Mouse (Mus musculus) gastrocnemius, postnatal 4 days (tissue): ENCODE data around the gene Nup88. TPM values are rescaled to one million over a fixed set of nuclear protein-coding genes. Genes with fewer than 3 reads are reported as not detected.
"Not testable (repeated sequence)": the region's sequence is repeated elsewhere in the genome, so short reads cannot be mapped to it uniquely, and the experiment has no call there.

ENCODE experiments used
- DNase-seq, 2 experiments: peaks; one replicate each; pipeline ENCODE4 v3.0.0; 2021 to 2022; ENCODE audit warnings: low spot score in 2 of 2, mixed read lengths in 2 of 2
- total RNA-seq, 2 experiments: library from RNA; stranded (reverse); gene quantifications; 2 replicates each; pipeline ENCODE4 v1.2.3; 2021

Nup88 gene
- total RNA-seq, 2 experiments from 2014 or later, result 65.5 to 79.2 TPM

DNA sequence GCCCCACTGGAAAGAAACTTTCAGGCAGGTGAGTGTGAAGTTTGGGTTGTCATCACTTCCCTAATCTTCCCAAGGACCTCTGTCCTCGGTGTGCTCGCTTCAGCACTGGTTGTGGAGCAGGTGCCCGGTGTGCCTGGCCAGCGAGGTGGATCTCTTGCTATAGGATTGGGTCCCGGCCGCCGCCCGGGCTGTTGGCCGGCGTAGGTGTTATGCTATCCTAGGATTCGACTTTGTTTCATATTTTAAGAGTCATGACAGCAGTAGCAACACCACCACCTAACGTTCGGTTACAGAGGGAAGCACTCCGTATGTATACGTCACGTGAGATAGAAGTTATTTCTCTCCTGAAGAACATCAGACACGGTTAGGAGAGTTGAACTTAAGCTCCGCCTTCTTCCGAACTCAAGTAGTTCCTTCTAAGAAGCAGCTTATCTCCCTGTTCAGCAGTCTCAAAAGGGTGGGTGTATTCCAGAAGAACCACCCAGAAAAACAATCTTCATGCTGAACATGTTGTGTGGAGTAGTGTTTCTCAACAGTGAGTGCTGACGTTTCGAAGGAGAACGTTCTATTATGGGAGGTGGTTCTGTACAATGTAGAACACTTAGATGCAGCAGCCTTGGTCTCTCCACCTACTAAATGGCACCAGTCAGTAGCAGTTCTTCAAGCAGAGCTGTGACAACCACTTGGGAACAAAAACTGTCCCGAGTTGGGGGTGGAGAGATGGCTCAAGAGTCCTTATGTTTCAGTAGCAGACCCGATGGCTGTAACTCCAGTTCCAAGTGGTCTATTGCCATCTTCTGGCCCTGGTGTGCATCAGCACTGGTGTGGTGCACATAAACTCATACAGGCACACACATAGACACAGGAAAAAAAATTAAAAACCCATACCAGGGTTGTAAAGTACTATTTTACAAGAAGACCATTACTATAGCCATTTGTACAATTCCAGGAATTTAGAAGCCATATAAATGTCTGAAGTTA lies 1.1 kb upstream of the Nup88 start:
- DNase-seq, result no peak

DNA sequence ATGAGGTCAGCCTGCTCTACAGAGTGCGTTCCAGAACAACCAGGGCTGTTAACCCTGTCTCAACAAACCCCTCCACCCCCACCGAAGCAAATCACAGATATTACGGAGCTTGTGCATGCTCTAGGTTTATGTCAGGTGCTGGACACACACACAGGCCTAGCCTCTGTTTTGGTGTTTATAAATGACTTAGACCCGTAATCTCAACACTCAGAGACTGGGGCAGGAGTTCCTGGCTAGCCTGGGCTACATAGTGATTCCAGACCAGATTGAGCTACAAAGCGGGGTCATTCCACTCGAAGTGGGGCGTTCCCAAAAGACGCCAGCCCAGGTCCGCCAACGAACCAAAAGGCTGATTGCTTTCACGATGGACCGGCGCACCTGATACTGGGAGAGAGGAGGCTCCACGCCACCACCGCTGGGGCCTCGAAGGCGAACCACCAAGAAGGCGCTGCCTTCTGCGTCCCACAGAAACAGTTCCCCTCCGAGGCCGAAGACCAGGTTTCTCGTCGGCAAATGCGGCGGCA lies 440 bp downstream of the Nup88 start:
- DNase-seq, result no peak

DNA sequence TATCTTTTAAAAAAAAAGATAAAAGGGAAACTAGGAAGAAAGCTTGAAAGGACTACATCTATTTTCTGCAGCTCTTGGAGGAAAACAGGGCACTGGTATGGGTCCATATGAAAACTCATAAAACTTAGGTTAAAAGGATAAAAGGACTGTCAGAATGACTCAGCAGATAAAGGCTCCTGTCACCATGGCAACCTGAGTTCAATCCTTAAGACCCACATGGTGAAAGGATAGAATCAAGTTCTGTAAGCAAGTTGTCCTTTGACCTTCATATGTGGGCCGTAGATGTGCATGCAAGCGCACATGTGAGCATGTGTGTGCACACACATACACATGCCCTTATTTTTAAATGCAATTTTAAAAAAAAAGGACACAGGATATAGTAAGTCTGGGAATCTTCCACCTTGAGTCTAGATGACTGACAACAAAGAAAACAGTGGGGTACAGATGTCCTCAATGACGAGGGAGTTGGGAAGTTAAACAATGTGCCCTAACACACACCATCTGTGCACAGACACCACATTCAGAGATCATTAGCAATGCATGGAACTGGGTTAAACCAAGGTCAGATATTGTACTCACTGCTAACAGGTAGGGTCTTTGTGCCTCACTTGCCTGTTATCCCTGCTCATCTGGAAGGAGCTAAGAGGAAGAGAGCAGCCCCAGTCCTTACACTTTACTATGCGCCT lies 5.4 kb downstream of the Nup88 start:
- DNase-seq, result no peak

DNA sequence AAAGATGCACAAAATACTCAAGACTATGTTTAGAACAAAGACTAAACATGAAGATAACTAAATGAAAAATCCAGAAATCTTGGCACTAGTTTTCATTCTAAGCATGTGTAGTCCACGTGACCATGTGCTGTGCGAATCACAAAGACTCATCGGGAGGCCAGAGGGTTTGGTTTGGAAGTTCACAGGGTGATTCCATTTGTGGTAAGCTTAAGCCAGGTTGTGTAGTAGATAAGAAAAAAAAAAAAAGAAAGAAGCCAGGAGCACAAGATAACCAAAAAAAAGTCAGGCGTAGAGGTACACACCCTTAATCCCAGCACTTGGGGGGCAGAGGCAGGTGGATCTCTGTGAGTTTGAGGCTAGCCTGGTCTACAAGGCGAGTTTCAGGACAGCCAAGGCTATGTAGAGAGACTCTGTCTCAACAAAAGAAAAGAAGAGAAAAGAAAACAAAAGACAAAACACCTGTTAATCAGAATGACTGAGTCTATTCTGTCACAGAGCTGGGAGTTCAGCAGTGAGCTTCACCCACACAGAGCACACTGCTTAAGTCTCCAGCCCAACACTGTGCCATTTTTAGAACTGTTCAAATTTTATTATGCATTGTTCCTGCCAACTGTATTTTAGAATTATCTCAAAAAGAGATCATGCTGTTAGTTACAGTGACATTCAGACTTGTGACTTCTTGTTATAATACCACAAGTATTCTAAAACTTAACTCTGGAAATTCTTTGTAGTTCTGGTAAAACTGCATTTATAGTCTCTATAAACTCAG lies 8.8 kb downstream of the Nup88 start:
- DNase-seq, result no peak

DNA sequence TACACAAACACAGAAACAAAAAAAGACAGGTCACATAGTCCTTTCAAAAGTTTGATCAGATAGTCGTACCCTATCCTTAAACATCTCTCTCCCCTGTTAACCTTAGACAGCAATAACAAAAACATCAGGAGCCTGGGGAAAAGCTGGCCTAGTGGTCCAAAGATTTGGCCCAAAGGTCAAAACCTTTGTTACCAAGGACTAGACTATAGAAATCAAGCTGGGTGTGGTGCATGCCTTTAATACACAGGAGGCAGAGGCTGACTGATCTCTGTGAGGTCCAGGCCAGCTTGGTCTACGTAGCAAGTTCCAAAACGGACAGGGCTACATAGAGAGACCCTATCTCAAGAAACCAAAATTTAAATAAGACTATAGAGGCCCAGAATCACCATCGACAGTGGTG lies 15.1 kb downstream of the Nup88 start:
- DNase-seq, result no peak

DNA sequence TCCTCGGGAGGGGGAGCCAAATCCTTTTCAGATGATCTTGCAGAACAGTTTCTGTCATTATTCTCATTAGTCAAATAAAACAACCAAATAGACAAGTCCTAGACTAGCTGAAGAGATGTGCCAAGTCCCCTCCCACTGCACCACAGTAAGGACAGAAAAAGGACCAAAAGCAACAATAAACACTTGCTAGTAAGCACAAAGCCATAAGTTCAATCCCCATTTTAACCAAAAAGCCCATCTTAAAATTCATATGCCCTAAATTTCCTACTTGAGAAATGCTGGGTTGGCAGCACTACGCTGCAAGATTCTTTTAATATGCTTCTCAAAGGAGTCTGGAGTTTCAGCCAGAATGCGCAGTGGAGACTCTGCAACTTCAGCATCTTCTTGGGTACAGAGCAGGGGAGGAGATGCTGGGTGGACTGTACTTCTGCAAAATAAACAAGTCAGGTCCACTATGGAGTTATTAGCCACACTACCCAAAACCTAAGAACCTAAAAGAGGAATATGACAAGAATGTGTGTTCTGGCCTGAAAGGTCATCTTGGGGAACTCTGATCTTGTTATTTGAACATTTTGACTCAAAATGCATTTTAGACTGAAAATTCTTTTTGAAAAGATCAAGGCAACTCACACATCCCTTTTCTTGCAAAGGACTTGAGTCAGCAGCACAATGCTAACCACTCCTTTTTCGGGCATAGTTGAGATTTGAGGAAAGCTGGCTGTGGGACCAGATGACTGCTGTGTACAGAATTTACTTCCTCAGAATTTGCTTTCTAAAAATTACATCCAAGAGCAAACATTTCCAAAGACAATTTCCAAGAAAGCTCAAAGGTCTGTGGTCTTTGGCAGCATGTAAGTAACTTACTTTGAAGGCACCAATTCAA lies 24.6 kb downstream of the Nup88 start:
- no peak for DNase-seq

DNA sequence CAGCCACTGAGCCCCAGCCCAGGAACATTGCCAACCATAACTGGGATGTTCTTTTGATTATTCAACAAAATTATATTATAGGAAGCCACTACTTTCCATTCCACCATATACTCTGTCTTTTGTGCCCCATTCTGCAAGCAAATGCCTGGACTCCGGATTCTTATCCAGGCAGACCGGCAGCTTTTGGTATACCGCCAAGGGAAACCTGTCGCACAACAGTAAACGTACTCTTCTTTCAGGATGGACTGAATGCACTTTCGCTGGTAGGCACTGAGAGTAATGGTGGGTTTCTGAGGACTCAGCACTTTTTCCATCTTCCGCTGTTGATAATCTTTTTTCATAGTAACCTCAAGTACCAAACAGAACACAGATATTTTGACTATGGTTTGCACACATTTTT lies 26.1 kb downstream of the Nup88 start:
- no peak for DNase-seq

DNA sequence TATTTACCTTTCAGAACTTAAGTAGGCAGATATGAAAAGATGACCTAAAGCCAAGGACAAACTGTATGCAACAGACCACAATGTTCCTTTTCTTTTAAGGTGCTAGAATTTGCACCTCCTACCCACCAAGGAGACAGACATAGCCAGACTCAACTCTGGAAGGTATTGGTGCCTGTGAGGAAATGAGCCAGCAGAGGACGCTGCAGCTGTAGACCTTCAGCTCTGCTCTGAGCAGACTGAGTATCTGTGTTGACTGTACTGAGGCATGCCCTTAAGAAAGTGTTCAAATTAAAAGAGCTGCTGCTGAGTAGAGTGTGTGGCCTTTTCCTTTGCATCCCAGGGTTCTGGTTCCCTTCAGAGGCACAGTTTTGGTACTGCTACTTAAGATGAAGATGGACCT lies 27.2 kb downstream of the Nup88 start:
- no peak for DNase-seq

DNA sequence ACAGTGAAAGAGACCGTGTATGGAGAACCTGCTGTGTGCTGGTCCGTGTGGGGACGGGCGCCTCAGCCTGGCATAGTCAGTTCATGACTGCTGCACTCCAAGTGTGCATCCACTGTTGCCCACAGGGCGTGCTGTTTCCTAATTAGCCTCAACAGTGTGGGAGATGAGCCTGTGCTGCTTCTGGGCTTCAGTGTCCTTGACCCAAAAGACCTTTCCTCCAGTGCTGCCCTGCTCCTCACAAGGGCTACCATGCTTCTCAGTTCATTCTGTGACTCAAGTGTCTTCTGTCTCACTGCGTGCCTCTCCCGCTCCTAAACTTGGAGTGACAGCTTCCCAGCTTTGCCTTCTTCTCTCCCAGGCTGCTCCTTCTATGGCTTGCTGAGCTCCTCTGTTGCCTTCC lies 34.5 kb downstream of the Nup88 start:
- no peak for DNase-seq

DNA sequence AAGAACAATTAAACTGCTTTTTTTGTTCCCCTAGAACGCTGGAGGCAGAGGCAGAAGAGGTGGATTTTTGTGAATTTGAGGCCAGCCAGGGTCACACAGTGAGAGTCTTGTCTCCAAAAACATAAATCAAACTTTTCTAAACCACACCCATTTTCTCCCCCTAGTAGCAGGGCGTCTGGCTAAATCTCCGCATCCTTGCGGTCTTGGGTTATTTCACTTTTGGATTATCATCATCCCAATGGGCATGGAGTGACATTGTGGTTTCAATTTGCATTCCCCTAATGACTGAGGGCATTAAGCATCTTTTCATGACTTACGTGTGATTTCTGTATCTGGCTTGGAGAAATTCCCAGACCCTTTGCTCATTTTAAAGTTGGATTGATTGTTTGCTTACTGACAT lies 38.3 kb downstream of the Nup88 start:
- no peak for DNase-seq

DNA sequence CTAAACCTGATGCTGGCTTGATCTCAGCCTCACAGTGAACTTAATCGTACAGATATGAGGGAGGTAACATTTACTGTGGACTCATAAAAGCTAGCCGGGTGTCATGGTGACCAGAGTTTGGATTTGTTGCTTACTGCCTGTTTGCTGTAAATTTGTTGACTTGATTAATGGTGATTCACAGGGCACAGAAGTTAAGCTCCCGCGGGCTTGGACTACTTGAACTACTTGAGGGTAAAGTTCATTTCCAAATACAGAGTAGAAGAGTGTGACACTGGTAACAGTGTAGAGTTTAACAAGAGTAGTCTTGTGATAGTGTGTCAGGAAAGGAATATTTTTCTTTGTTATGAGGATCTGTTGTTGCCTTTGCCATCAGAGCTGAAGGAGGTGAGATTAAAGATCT lies 50.2 kb downstream of the Nup88 start:
- DNase-seq, result no peak

DNA sequence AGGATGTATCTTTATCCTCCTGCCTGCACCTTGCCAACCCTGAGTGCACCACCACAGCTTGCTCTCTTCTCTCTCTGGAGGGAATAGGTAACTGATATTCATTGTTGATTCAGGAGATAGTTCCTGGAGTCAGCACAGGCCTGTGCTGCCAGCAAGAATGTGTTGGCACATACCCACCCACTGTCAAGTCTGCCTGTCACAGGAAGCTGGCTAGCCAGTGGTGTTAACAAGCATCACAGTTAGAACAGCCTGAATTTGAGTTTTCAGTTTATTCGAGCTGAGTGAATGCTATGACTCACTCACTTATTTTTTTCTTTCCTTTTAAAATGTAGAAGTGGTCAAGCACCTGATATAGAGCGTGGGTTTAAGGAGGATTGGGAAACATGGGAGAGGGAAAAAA lies 51.9 kb downstream of the Nup88 start:
- no peak for DNase-seq

DNA sequence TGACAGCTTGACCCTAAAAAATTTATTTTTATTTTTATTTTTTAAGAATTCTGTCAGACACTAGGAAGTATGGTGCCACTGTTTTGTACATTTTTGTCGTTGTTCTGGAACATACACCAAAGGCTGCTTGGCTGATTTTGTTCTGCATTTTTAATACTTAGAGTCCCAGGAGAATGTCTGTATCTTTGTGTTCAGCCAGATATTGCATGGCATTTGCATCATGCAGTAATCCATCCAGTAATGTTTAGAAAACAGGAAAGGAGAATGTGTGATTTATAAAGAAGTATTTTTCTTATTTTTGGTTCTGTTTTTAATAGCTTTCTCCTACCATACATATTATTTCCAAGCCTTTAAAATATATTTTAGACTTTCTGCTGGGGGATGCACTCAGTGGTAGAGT lies 57.9 kb downstream of the Nup88 start:
- DNase-seq, result no peak

DNA sequence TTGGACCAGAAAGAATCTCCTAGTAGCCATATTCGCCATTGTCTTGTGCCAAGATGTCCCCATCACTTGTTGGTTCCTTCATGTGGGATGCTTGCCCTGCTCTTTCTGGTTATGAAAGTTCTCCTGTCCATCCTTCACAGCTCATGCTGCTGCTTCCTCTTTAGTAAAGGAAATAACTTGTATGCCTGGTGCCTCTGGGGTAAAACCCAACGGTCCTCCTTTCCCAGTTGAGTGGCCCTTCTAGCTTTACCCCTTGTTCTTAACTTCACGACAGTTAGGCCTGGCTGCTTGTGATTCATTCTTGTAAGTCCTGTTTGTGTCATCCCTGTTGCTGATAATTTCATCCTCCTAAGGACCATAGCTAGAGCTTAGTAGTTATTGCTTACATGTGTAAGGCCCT lies 58.5 kb downstream of the Nup88 start:
- DNase-seq, result no peak

DNA sequence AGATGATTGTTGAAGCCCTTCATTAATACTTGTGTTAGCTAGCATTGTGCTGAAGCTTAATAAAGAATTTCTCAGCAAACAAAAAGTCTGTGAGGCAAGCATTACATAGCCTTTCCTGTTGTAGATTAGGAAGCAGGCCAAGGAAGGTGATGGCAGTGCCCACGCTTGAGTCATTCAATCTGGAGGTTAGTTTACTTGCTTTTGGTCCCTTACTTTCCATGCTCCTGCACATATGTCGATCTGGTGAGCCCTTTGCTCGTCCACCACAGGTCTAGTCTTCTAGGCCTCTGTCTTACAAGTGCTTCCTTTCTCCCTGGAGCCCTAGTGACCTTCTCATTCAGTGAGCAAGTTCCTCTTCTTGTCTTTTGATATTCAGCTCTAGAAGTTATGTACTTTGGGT lies 63.1 kb downstream of the Nup88 start:
- no peak for DNase-seq

DNA sequence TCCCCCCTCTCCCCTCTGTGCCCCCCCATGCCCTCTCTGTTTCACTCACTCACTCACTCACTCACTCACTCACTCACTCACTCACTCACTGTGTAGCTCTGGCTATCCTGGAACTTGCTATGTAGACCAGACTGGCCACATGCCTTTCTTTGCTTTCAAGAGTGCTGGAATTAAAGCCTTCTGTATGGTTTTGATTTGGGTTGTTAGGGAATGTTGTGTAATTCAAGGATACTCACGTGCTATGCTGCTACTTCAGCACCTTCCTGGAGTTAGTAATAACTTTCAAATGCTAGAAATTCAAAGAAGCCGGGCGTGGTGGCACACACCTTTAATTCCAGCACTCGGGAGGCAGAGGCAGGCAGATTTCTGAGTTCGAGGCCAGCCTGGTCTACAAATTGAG lies 71.6 kb downstream of the Nup88 start:
- not testable (repeated sequence) for DNase-seq

DNA sequence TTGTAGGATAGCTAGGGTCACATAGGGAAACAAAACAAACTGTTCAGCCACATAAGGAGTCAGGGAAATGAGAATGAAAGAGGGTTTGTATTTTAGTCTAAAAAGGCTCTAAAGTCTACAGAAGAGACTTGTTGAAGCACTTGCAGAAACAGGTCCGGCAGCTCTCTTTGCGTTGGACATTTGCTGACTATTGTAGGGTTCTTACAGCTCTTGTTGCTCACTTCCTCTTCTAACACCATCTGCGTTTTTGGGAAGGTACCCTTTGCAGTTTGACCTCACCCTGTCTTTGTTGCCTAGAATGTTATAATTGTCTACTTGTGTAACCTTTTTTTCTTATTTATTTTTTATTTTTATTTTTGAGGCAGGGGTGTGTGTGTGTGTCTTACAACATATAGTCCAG lies 72.1 kb downstream of the Nup88 start:
- no peak for DNase-seq
